Mouse (Mus musculus): Measurements from ENCODE around the gene Efnb1.
A peak's percentile ranks its signal among the peaks of the same experiment; 100 is the strongest.
"Not testable (repeated sequence)": the region's sequence is repeated elsewhere in the genome, so short reads cannot be mapped to it uniquely, and the experiment has no call there.

The Efnb1 gene

GRCm38 (mm10) chrX:99135523-99136258 lies at the start of gene Efnb1:
Gene Efnb1, plus strand, starts transcription at chrX:99136130.
- DNase-seq (ENCODE audit: low spot score in 2 of 2), result peak; percentile 80 to 86

DNA sequence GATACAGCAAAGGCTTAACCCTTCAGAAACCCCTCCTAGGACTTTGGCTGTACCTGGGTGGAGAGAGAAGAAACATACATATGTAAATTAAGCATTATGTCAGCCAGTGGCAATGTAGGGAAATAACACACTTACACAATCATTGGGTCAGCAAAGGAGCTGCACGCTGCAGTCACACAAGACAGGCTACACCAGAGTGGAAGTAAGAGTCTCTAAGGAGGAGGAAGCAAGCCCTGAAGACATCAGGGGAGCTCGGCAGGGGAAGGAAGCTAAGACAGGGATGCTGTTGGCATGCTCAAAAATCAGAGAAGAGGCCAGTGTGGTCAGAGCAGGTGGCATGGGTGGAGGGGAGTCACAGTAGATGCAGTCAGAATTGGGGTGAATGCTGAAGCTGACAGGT lies 43.2 kb upstream of the Efnb1 start:
- no peak for DNase-seq (ENCODE audit: low spot score in 2 of 2)

- DNase-seq (ENCODE audit: low spot score in 2 of 2), result not testable (repeated sequence)
Measured at GRCm38 (mm10) chrX:99111088-99111724, 24.7 kb upstream of the Efnb1 start.

DNA sequence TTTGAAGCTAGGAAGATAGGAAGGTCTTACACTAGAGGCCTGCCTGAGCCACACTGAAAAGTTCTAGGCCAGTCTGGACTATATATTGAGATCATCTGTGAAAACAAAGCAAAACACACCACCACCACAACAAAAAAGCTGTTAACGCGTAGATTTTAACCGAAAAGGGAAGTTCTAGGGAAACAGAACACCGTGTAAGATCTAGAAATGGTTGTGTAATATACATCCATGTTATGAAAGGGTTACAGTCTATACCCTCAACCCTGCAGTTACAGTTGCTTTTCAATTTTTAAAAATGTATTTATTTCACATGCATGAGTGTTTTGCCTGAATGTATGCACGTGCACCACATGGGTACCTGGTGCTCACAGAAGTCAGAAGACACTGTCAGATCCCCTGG lies 16.4 kb upstream of the Efnb1 start:
- no peak for DNase-seq (ENCODE audit: low spot score in 2 of 2)

GRCm38 (mm10) chrX:99130059-99130458 lies 5.9 kb upstream of the Efnb1 start:
- DNase-seq (ENCODE audit: low spot score in 2 of 2), result peak in 1 of 2 experiments; percentile 65

DNA sequence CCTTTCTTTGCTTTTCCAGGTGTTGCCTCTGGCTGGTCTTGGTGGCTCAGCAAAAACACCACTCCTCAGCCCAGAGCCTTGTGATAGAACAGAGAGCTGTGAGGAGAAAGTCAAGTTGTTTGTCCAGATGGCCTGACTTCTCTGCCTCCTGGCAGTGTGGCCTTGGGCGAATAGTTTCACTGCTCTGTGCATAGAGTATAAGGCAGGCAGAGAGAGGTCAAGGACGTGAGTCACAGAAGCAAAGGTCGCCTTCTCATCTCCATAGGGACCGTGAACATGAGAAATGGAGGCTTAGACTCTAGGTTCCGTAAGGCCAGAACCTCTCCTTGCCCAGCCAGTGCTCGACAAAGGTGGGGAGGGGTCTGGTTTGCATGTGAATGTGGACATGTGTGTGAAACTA lies 3.4 kb upstream of the Efnb1 start:
- no peak for DNase-seq (ENCODE audit: low spot score in 2 of 2)

DNA sequence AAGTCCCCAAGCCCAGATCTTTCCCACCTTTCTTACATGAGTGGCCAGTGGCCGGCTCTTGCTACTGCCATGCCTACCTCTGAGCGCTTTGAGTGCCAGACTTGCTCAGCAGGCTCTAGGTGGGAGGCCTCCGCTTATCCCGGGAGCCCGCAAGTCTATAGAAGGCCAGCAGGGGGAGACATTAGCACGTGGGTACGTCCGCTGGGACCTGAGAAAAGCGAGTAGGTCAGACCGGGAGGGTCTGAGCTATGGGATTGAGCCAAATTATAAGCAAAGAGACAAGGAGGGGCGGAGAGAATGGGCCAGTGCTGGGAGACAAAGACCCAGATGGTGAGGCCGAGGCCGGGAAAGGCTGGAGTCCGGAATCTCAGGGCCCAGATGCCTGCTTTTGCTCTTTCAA lies 1.0 kb upstream of the Efnb1 start:
- DNase-seq (ENCODE audit: low spot score in 2 of 2), result peak; percentile 64 to 73

DNA sequence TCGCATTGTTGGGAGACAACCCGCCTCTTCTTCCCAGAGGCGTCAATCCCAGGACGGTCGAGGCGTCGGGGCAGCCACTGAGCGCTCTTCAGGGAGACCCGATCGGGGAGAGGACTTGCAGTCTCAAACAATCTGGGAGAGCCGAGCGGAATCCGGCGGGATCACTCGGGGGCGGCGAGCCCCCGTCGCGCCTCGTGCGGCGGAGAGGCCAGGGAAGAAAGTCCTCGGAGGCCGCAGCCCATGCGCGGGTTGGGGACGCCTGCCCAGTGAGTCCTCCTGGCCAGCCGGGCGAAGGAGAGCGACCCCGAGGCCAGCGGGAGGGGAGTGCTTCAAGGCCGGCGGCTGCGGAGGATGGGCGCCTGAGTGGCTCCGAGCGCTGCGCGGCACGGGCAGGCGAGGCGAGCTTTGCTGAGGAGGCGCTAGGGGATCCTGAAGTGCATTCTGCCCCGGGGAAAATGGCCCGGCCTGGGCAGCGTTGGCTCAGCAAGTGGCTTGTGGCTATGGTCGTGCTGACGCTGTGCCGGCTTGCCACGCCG lies 569 bp downstream of the Efnb1 start:
- no peak for DNase-seq (ENCODE audit: low spot score in 2 of 2)

- no peak for DNase-seq (ENCODE audit: low spot score in 2 of 2)
Measured at GRCm38 (mm10) chrX:99137143-99137870, 1.4 kb downstream of the Efnb1 start.

DNA sequence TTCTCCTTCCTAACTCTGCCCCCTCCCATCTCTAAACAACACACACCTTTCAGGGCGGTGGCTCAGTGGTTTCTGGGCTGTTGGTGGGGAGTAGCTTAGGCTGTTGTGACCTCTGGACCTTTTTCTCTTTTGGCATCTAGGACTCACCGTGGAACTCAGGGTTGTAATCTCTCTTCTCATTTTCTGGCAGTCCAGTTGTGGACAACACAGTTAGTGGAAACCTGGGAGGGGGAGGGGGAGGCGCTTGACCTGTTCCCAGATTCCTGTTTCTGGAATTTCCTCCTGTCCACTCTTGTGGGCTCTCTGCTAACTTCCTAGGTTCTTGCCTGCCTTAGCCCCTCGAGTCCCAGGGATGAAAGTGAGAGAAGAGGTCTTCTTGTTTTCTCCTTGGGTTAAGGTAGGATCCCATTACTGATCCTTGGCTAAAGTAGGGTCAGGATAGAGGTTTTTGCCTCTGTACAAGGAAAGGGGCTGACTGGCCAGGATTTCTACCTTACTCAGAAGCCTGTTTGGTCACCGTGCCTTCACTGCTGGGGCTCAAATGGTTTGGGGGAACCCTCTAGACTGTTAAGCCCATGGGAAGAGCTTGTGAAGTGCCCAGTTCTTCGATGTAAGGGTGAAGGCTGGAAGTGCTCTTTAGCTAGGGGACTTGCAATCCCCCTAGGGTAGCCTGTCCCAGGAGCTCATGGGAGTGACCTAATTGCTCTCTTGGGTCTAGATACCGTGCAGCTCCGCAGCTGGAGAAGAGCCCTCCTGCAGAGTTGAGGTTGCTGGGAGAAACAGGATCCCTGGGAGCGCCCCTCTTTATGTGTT lies 2.2 kb downstream of the Efnb1 start:
- DNase-seq (ENCODE audit: low spot score in 2 of 2), result no peak

DNA sequence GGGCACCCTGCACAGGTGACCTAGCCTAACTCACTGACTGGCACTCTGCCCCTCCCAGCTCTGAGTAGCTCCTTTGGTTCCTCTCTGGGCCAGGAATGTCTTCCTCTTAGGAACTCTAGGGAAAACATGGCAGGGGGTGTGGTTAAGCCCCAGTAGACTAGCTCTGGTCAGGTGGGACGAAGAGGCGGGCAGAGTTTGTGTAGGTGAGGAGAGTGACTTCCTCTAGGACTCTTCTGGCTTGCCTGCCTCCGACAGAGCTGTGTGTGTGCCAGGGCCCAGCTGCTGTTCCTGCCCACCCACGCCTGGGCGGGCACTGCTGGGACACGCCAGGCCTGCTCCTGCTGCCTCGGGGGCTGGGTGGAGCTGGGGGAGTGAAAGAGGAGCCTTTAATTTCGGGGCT lies 5.1 kb downstream of the Efnb1 start:
- no peak for DNase-seq (ENCODE audit: low spot score in 2 of 2)

- no peak for DNase-seq (ENCODE audit: low spot score in 2 of 2)
Measured at GRCm38 (mm10) chrX:99141900-99142299, 6.0 kb downstream of the Efnb1 start.

DNA sequence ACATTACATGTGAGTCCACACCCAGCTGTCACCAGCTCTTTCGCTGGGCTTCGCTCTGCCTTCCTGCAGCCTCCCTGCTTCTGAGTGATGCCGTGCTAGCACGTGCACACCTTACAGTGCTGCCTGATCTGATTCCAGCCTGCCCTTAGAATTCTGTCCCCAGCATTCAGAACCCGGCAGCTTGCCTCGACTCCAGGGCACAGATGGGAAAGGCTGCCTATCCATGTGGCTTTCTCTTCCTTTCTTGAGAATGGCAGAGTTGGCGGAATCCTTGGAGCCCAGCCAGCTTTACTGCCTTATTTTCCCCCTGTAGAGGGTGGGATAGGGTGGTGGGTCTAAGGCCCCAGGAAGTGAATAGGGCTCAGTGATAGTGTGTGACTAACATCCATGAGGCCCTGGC lies 9.6 kb downstream of the Efnb1 start:
- no peak for DNase-seq (ENCODE audit: low spot score in 2 of 2)

DNA sequence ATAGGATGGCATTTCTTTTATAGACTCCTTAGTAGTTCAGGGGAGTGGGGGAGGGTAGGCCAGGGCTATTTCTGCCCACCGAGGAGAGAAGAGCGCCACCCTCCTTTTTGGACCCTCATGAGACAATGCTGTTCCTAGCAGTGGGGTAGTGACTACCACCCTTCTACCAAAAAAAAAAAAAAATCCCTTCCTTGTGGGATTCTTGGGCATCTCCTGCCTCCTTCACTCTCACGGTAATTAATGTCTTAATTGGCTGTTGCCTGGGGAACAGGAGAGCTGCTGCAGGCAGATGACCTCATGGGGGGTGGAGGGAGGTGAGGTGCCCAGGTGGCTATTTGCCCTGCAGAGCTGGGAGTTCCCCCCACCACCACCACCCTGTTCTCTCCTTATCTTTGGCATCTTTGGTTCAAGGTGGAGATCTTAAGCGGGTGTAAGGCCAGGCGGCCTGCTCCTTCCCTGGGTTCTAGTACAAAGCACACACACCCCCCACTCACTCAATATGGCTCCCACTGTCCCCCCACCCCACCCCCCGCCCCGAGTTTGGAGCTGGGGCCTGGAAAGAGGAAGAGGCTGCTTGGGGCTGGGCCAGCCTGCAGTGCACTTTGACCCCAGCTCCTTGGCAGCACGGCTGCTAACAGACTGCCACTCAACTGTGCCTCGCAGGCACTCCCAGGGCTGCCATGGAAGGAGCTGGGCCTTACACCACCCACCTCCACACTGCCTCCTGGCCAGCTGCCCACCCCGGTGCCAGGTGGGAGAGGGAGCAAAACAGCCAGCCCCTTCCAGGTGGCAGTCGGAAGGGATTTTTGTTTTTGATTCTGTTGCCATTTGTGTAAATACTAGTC lies 12.4 kb downstream of the Efnb1 start:
- no peak for DNase-seq (ENCODE audit: low spot score in 2 of 2)

GRCm38 (mm10) chrX:99149047-99149446 lies 13.1 kb downstream of the Efnb1 start:
- no peak for DNase-seq (ENCODE audit: low spot score in 2 of 2)

- no peak for DNase-seq (ENCODE audit: low spot score in 2 of 2)
Measured at GRCm38 (mm10) chrX:99149900-99150299, 14.0 kb downstream of the Efnb1 start.

DNA sequence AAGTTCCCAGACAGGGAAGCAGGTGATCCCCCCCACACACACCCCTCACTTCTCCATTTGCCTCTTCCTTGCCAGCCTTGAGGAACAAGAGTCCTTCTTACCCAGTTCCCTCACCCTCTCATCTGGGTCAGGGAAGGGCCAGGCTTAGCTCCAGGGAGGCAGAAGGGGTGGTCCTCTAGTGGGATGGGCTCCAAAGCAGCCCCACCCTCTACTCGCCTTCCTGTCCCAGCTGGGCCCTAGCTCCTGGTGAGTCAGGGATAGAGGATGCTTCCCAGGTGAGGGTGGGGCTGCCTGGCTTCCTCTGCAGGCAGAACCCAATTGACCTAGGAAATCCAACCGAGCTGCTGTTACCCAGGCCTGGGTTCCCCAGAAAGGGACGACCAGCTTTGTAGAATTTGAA lies 14.8 kb downstream of the Efnb1 start:
- DNase-seq (ENCODE audit: low spot score in 2 of 2), result no peak

GRCm38 (mm10) chrX:99151434-99151833 lies 15.5 kb downstream of the Efnb1 start:
- no peak for DNase-seq (ENCODE audit: low spot score in 2 of 2)

GRCm38 (mm10) chrX:99152141-99152540 lies 16.2 kb downstream of the Efnb1 start:
- DNase-seq (ENCODE audit: low spot score in 2 of 2), result no peak

DNA sequence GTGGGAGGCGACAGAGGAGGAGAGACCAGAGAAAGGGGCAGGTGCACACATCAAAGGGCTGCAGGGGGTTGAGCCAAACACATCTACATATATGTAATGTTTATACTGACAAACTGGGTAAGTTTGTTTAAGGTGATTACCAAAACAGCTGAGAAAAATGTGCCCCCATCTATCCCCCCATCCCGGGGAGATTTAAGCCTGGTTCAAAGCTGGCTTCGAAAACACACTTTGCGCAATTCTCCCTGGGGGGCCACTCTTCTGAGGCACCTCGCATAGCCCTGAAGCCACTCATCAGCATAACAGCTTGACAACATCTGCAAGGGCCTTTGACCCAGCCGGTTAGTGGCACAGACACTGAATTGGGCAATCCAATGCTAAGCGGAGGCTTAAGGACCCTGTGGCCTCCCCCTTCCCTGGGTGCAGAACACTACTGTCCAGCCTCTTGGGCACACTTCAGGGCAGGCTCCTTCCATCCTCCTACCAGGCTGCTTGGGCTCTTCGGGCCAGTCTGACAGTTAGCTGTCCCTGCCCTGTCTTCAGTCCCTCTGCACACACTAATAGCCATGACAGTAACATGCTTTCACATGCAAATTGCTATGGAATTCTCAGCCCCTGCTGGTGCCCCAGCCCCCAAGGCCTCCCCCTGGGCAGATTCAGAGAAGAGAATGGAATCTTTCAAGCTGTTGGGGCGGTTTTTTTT lies 16.8 kb downstream of the Efnb1 start:
- DNase-seq (ENCODE audit: low spot score in 2 of 2), result no peak

Data from frontal cortex, postnatal 14 days (tissue).